Mouse (Mus musculus): Measurements from ENCODE around the gene Kmo. TPM values are rescaled to one million over a fixed set of nuclear protein-coding genes. Genes with fewer than 3 reads are reported as not detected.

The Kmo gene
- polyA plus RNA-seq, 1 experiment from 2014 or later: 0.08 TPM

DNA sequence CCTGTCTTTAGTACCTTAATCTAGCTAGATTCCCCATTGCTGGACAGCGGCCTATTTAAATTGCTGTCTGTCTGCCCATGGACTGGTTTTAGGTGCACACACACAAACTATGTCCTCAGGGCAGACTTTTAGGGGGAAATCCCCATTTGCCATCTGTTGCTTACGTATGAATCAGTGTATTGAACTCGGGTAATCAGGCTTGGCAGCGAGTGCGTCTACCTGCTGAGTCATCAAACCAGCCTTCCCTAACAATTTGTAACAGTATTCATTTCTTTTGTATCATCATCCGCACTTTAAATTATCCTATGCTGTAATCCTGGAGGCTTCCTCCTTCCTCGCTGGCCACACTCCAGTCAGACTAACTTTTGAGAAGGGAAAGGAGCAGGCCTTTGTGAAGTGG is 49.9 kb downstream of the Kmo start:
- H3K27ac ChIP-seq (replicated peaks; ENCODE audit: low read depth, low read length): no peak overlapping the region

GRCm38 (mm10) chr1:175671626-175672025 is 51.4 kb downstream of the Kmo start:
- no peak overlapping the region for H3K4me2 ChIP-seq (ENCODE audit: low read depth, low read length)
- H3K9ac ChIP-seq (replicated peaks; ENCODE audit: low read length): no peak overlapping the region
- ATAC-seq (replicated peaks; ENCODE audit: insufficient number of reproducible peaks, low FRiP score, low TSS enrichment, low read depth): no peak
- no peaks in the 10 kb centered on the region for H3K36me3 ChIP-seq (replicated peaks; ENCODE audit: control insufficient read depth, insufficient read depth, low read depth, low read length)
- H3K9me3 ChIP-seq (replicated peaks; ENCODE audit: control insufficient read depth, low read length): no peaks in the 10 kb centered on the region
- no peaks in the 10 kb centered on the region for H3K4me1 ChIP-seq (ENCODE audit: control insufficient read depth, insufficient read depth, low read length)
- H3K27me3 ChIP-seq (ENCODE audit: control insufficient read depth, insufficient read depth, low read length): no peaks in the 10 kb centered on the region
- 35% methylated on average over 1 of the region's 1 CpGs for WGBS
- H3K27ac ChIP-seq (replicated peaks; ENCODE audit: low read depth, low read length): no peak overlapping the region
- DNase-seq (ENCODE audit: low spot score): no peak
- no peak overlapping the region for H3K4me3 ChIP-seq (ENCODE audit: low read depth, low read length)

More for the DNA sequence above, 49.9 kb downstream of the Kmo start:
- no peak for ATAC-seq (replicated peaks; ENCODE audit: insufficient number of reproducible peaks, low FRiP score, low TSS enrichment, low read depth)
- DNase-seq (ENCODE audit: low spot score): no peak
- Histone ChIP-seq H3K27me3 (ENCODE audit: control insufficient read depth, insufficient read depth, low read length) (no peaks in the 10 kb centered on the region), H3K4me3 (ENCODE audit: low read depth, low read length) (no peak overlapping the region), H3K4me2 (ENCODE audit: low read depth, low read length) (no peak overlapping the region), H3K9me3 (replicated peaks; ENCODE audit: control insufficient read depth, low read length) (no peaks in the 10 kb centered on the region), H3K9ac (replicated peaks; ENCODE audit: low read length) (no peak overlapping the region), H3K36me3 (replicated peaks; ENCODE audit: control insufficient read depth, insufficient read depth, low read depth, low read length) (no peaks in the 10 kb centered on the region), H3K4me1 (ENCODE audit: control insufficient read depth, insufficient read depth, low read length) (no peaks in the 10 kb centered on the region)
- WGBS: 77% methylated on average over 7 of the region's 7 CpGs

GRCm38 (mm10) chr1:175673563-175674325 is 53.6 kb downstream of the Kmo start:
- Histone ChIP-seq H3K4me2 (ENCODE audit: low read depth, low read length) (no peak overlapping the region), H3K27me3 (ENCODE audit: control insufficient read depth, insufficient read depth, low read length) (no peaks in the 10 kb centered on the region), H3K4me3 (ENCODE audit: low read depth, low read length) (no peak overlapping the region), H3K4me1 (ENCODE audit: control insufficient read depth, insufficient read depth, low read length) (no peaks in the 10 kb centered on the region), H3K27ac (replicated peaks; ENCODE audit: low read depth, low read length) (no peak overlapping the region), H3K36me3 (replicated peaks; ENCODE audit: control insufficient read depth, insufficient read depth, low read depth, low read length) (no peaks in the 10 kb centered on the region), H3K9ac (replicated peaks; ENCODE audit: low read length) (no peak overlapping the region), H3K9me3 (replicated peaks; ENCODE audit: control insufficient read depth, low read length) (no peaks in the 10 kb centered on the region)
- 85% methylated on average over 7 of the region's 7 CpGs for WGBS
- ATAC-seq (replicated peaks; ENCODE audit: insufficient number of reproducible peaks, low FRiP score, low TSS enrichment, low read depth) (no peak), DNase-seq (ENCODE audit: low spot score) (no peak)

DNA sequence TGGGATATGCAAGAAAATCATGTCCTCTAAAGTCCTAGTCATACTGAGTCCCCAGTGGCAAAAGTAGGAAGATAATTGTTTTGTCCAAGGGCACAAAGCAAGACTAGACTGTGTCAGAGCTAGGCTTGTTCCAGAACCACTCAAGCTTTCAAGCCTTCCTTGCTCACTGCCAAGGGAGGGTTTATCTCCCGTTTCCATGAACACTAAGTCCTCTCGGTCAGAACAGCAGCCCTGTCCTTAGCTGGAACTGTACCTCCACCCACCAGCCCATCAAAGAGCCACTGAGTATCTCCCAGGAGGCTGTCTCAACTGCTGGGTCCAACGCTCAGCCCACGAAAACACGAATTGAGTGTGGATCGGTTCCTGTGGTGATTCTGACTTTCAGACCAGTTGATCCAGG is 54.9 kb downstream of the Kmo start:
- Histone ChIP-seq H3K4me2 (ENCODE audit: low read depth, low read length) (no peak overlapping the region), H3K4me3 (ENCODE audit: low read depth, low read length) (no peak overlapping the region), H3K27me3 (ENCODE audit: control insufficient read depth, insufficient read depth, low read length) (no peaks in the 10 kb centered on the region), H3K4me1 (ENCODE audit: control insufficient read depth, insufficient read depth, low read length) (no peaks in the 10 kb centered on the region), H3K9me3 (replicated peaks; ENCODE audit: control insufficient read depth, low read length) (no peaks in the 10 kb centered on the region), H3K36me3 (replicated peaks; ENCODE audit: control insufficient read depth, insufficient read depth, low read depth, low read length) (no peaks in the 10 kb centered on the region), H3K9ac (replicated peaks; ENCODE audit: low read length) (no peak overlapping the region), H3K27ac (replicated peaks; ENCODE audit: low read depth, low read length) (no peak overlapping the region)
- ATAC-seq (replicated peaks; ENCODE audit: insufficient number of reproducible peaks, low FRiP score, low TSS enrichment, low read depth) (no peak), DNase-seq (ENCODE audit: low spot score) (no peak)
- WGBS: 91% methylated on average over 6 of the region's 6 CpGs

GRCm38 (mm10) chr1:175677459-175677858 is 57.3 kb downstream of the Kmo start:
- Histone ChIP-seq H3K4me2 (ENCODE audit: low read depth, low read length) (no peak overlapping the region), H3K27ac (replicated peaks; ENCODE audit: low read depth, low read length) (no peak overlapping the region), H3K4me3 (ENCODE audit: low read depth, low read length) (no peak overlapping the region), H3K9me3 (replicated peaks; ENCODE audit: control insufficient read depth, low read length) (no peaks in the 10 kb centered on the region), H3K4me1 (ENCODE audit: control insufficient read depth, insufficient read depth, low read length) (no peaks in the 10 kb centered on the region), H3K27me3 (ENCODE audit: control insufficient read depth, insufficient read depth, low read length) (no peaks in the 10 kb centered on the region), H3K9ac (replicated peaks; ENCODE audit: low read length) (no peak overlapping the region), H3K36me3 (replicated peaks; ENCODE audit: control insufficient read depth, insufficient read depth, low read depth, low read length) (no peaks in the 10 kb centered on the region)
- WGBS: 86% methylated on average over 6 of the region's 6 CpGs
- DNase-seq (ENCODE audit: low spot score) (no peak), ATAC-seq (replicated peaks; ENCODE audit: insufficient number of reproducible peaks, low FRiP score, low TSS enrichment, low read depth) (no peak)

- Histone ChIP-seq H3K4me1 (ENCODE audit: control insufficient read depth, insufficient read depth, low read length) (no peaks in the 10 kb centered on the region), H3K36me3 (replicated peaks; ENCODE audit: control insufficient read depth, insufficient read depth, low read depth, low read length) (no peaks in the 10 kb centered on the region), H3K27me3 (ENCODE audit: control insufficient read depth, insufficient read depth, low read length) (no peaks in the 10 kb centered on the region), H3K9ac (replicated peaks; ENCODE audit: low read length) (no peak overlapping the region), H3K9me3 (replicated peaks; ENCODE audit: control insufficient read depth, low read length) (no peaks in the 10 kb centered on the region), H3K27ac (replicated peaks; ENCODE audit: low read depth, low read length) (no peak overlapping the region), H3K4me2 (ENCODE audit: low read depth, low read length) (no peak overlapping the region), H3K4me3 (ENCODE audit: low read depth, low read length) (no peak overlapping the region)
- 82% methylated on average over 6 of the region's 6 CpGs for WGBS
- DNase-seq (ENCODE audit: low spot score) (no peak), ATAC-seq (replicated peaks; ENCODE audit: insufficient number of reproducible peaks, low FRiP score, low TSS enrichment, low read depth) (no peak)
Observed at GRCm38 (mm10) chr1:175680995-175681394, 60.8 kb downstream of the Kmo start.

- no peaks in the 10 kb centered on the region; the same call in 1 of the 2 replicates for H3K36me3 ChIP-seq (replicated peaks; ENCODE audit: control insufficient read depth, insufficient read depth, low read depth, low read length)
- peak overlapping the region; percentile 78 for H3K4me2 ChIP-seq (ENCODE audit: low read depth, low read length)
- H3K4me1 ChIP-seq (ENCODE audit: control insufficient read depth, insufficient read depth, low read length): no peaks in the 10 kb centered on the region
- under 1% methylated on average over 22 of the region's 22 CpGs for WGBS
- DNase-seq (ENCODE audit: low spot score) (no peak), ATAC-seq (replicated peaks; ENCODE audit: insufficient number of reproducible peaks, low FRiP score, low TSS enrichment, low read depth) (no peak)
- no peak overlapping the region for H3K27ac ChIP-seq (replicated peaks; ENCODE audit: low read depth, low read length)
- H3K9me3 ChIP-seq (replicated peaks; ENCODE audit: control insufficient read depth, low read length): no peaks in the 10 kb centered on the region
- peak overlapping the region; percentile 80 for H3K9ac ChIP-seq (replicated peaks; ENCODE audit: low read length)
- no peaks in the 10 kb centered on the region for H3K27me3 ChIP-seq (ENCODE audit: control insufficient read depth, insufficient read depth, low read length)
- peak overlapping the region; percentile 68 for H3K4me3 ChIP-seq (ENCODE audit: low read depth, low read length)
Observed at GRCm38 (mm10) chr1:175691686-175692245, 71.6 kb downstream of the Kmo start.

DNA sequence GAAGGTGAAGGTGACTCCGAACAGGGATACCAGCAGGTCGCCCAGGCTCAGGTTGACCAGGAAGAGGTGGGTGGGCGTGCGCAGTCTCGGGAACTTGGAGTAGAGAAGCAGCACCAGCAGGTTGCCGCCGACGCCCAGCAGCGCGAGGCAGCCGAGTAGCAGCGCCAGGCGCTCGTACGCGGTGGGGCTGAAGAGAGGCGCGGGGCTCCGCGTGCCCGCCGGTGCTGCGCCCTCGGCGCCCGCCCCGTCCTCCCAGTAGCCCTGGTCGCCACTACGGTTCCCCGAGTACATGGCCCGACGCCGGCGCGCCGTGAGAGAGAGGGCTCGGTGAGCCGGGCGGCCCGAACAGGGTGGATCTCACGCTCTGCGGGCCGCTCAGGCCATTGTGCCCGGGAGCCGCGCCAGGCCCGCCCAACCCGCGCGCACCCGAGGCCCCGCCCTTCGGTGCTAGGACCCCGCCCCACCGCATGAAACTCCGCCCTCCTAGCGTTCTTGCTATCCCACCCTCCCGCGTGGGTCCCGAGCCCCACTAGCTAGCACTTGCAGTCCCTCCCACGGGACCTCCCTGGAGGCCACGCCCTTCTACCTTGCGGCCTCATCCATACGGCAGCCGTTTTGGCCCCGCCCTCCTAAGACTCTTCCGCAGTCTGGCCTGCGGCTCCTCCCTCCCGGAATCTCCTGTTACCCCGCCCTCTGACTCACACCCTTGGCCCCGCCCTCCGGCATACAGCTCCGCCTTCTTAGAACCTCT is 72.2 kb downstream of the Kmo start, which contains the start of the genes Opn3 and Chml:
Opn3 (minus strand) TSS at position 531 of the 751 bp plus-strand sequence.
Chml (minus strand) TSS at position 656 of the 751 bp plus-strand sequence.
- peak within 1 kb of the TSS; percentile 78 for H3K4me2 ChIP-seq (ENCODE audit: low read depth, low read length)
- no peaks in the 10 kb centered on the region for H3K9me3 ChIP-seq (replicated peaks; ENCODE audit: control insufficient read depth, low read length)
- H3K9ac ChIP-seq (replicated peaks; ENCODE audit: low read length): peak within 1 kb of the TSS; percentile 80
- H3K27me3 ChIP-seq (ENCODE audit: control insufficient read depth, insufficient read depth, low read length): no peaks in the 10 kb centered on the region
- no peaks in the 10 kb centered on the region for H3K4me1 ChIP-seq (ENCODE audit: control insufficient read depth, insufficient read depth, low read length)
- DNase-seq (ENCODE audit: low spot score) (peak; percentile 99), ATAC-seq (replicated peaks; ENCODE audit: insufficient number of reproducible peaks, low FRiP score, low TSS enrichment, low read depth) (peak; percentile 98)
- under 1% methylated on average over 47 of the region's 73 CpGs for WGBS
- H3K27ac ChIP-seq (replicated peaks; ENCODE audit: low read depth, low read length): no peak within 1 kb of the TSS; the same call in 1 of the 2 replicates
- no peaks in the 10 kb centered on the region for H3K36me3 ChIP-seq (replicated peaks; ENCODE audit: control insufficient read depth, insufficient read depth, low read depth, low read length)
- peak within 1 kb of the TSS; percentile 68 for H3K4me3 ChIP-seq (ENCODE audit: low read depth, low read length)
